Mouse (Mus musculus) limb, embryonic 11.5 days (tissue): ENCODE measurements around the gene Ppfia1. TPM values are rescaled to one million over a fixed set of nuclear protein-coding genes. Genes with fewer than 3 reads are reported as not detected.
A peak's percentile ranks its signal among the peaks of the same experiment; 100 is the strongest.

ENCODE experiments used
- ATAC-seq: fragments of 200-750 bp; cut with Nextera tagmentation; 2 replicates; pipeline ENCODE4 v1.8.0; 2017; ENCODE audit warnings: low read depth; ENCODE audit not compliant: insufficient number of reproducible peaks, low FRiP score, low TSS enrichment
- DNase-seq: peaks from one replicate; pipeline ENCODE4 v3.0.0-alpha.2; 2015; ENCODE audit warnings: low spot score
- H3K27ac ChIP-seq: fragments of 300-500 bp; sonication (generic); replicated peaks from 2 replicates; pipeline ENCODE4 v1.5.1; 2014; ENCODE audit warnings: low read depth, mild to moderate bottlenecking, low read length
- H3K27me3 ChIP-seq: fragments of 300-500 bp; sonication (generic); 2 replicates; pipeline ENCODE4 v1.6.1; 2014; ENCODE audit warnings: mild to moderate bottlenecking, low read length, mixed read lengths; ENCODE audit not compliant: control insufficient read depth, insufficient read depth
- H3K36me3 ChIP-seq: fragments of 300-500 bp; sonication (generic); 2 replicates; pipeline ENCODE4 v1.6.1; 2014; ENCODE audit warnings: mild to moderate bottlenecking, low read length, moderate library complexity, mixed read lengths; ENCODE audit not compliant: control insufficient read depth, insufficient read depth
- H3K4me1 ChIP-seq: fragments of 300-500 bp; sonication (generic); 2 replicates; pipeline ENCODE4 v1.6.1; 2014; ENCODE audit warnings: low read length, mixed read lengths; ENCODE audit not compliant: control insufficient read depth, insufficient read depth
- H3K4me2 ChIP-seq: fragments of 300-500 bp; sonication (generic); 2 replicates; pipeline ENCODE4 v1.6.1; 2014; ENCODE audit warnings: low read depth, mild to moderate bottlenecking, moderate library complexity; ENCODE audit not compliant: severe bottlenecking
- H3K4me3 ChIP-seq: fragments of 300-500 bp; sonication (generic); 2 replicates; pipeline ENCODE4 v1.5.1; 2014; ENCODE audit warnings: low read depth, low read length
- H3K9ac ChIP-seq: fragments of 300-500 bp; sonication (generic); 2 replicates; pipeline ENCODE4 v1.6.1; 2014; ENCODE audit warnings: mild to moderate bottlenecking, low read length
- H3K9me3 ChIP-seq: fragments of 300-500 bp; sonication (generic); 2 replicates; pipeline ENCODE4 v1.6.1; 2016; ENCODE audit warnings: low read length; ENCODE audit not compliant: control insufficient read depth
- WGBS: fragments of 180-500 bp; shearing (Covaris S2); extraction: QIAGEN DNeasy Blood & Tissue Kit; methylation state at CpG from one replicate; pipeline ENCODE4 v1.1.7; 2014; 5-methylcytosine and 5-hydroxymethylcytosine counted together
- polyA plus RNA-seq: library from polyadenylated mRNA; unstranded; fragments of >200 nt; fragmentation: Nextera tagmentation; extraction: Ambion mirVana; gene quantifications from 2 replicates; pipeline ENCODE4 v1.2.1, GENCODE M21; 2014

Gene Ppfia1
- polyA plus RNA-seq, 1 experiment from 2014 or later = 47.9 TPM

GRCm38 (mm10) chr7:144492931-144493330 lies 60.6 kb downstream of the Ppfia1 start:
- no peak for ATAC-seq

GRCm38 (mm10) chr7:144490201-144490873 lies 63.2 kb downstream of the Ppfia1 start:
- ATAC-seq (no peak), DNase-seq (no peak)
- Histone ChIP-seq H3K9ac (no peak overlapping the region), H3K27me3 (no peaks in the 10 kb centered on the region), H3K36me3 (peaks cover 9% of the 10 kb centered on the region), H3K4me1 (no peaks in the 10 kb centered on the region), H3K9me3 (no peaks in the 10 kb centered on the region), H3K4me3 (no peak overlapping the region), H3K27ac (no peak overlapping the region), H3K4me2 (no peak overlapping the region)
- 92% methylated on average over 8 of the region's 8 CpGs for WGBS

More at GRCm38 (mm10) chr7:144492931-144493330, 60.6 kb downstream of the Ppfia1 start:
- no peak overlapping the region for H3K27ac ChIP-seq
- 88% methylated on average over 1 of the region's 1 CpGs for WGBS
- H3K9me3 ChIP-seq = no peaks in the 10 kb centered on the region
- no peak overlapping the region for H3K4me3 ChIP-seq
- H3K9ac ChIP-seq = no peak overlapping the region
- no peaks in the 10 kb centered on the region for H3K27me3 ChIP-seq
- H3K36me3 ChIP-seq = peaks cover 9% of the 10 kb centered on the region
- H3K4me2 ChIP-seq = no peak overlapping the region
- no peaks in the 10 kb centered on the region for H3K4me1 ChIP-seq
- no peak for DNase-seq

GRCm38 (mm10) chr7:144489067-144489774 lies 64.3 kb downstream of the Ppfia1 start:
- 89% methylated on average over 6 of the region's 6 CpGs for WGBS
- Histone ChIP-seq H3K9ac (no peak overlapping the region), H3K36me3 (peaks cover 11% of the 10 kb centered on the region), H3K4me3 (no peak overlapping the region), H3K4me2 (no peak overlapping the region), H3K9me3 (no peaks in the 10 kb centered on the region), H3K27ac (no peak overlapping the region), H3K27me3 (no peaks in the 10 kb centered on the region), H3K4me1 (no peaks in the 10 kb centered on the region)
- DNase-seq (no peak), ATAC-seq (no peak)

- no peak overlapping the region for H3K27ac ChIP-seq
- no peak for ATAC-seq
- H3K27me3 ChIP-seq = no peaks in the 10 kb centered on the region
- H3K4me3 ChIP-seq = no peak overlapping the region
- no peak overlapping the region for H3K4me2 ChIP-seq
- H3K4me1 ChIP-seq = no peaks in the 10 kb centered on the region
- no peak overlapping the region for H3K9ac ChIP-seq
- no peak for DNase-seq
- H3K9me3 ChIP-seq = no peaks in the 10 kb centered on the region
- peaks cover 17% of the 10 kb centered on the region; the same call in 1 of the 2 replicates for H3K36me3 ChIP-seq
Measured at GRCm38 (mm10) chr7:144480314-144480713, 73.2 kb downstream of the Ppfia1 start.

DNA sequence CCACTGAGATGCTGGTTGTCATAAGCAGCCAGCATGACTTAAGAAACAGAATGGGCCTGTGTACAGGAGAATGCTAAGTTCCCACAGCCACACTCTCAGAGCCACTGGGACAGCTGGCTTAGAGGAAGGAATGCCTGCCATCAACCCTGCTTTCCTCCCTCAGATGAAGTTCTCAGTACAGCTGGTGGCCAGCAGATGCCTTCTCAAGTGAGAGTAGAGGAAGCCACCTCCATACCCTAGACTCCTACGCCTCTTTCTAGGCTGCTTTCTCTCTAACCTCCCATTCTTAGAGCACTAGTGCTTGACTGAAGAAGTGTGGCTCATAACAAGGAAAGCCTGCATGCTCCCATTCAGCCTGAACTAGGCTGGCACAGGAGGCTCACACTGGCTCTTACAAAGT lies 74.0 kb downstream of the Ppfia1 start:
- no peak overlapping the region for H3K4me2 ChIP-seq
- H3K9ac ChIP-seq = no peak overlapping the region
- H3K27me3 ChIP-seq = no peaks in the 10 kb centered on the region
- 93% methylated on average over 1 of the region's 1 CpGs for WGBS
- H3K4me3 ChIP-seq = no peak overlapping the region
- DNase-seq = no peak
- H3K9me3 ChIP-seq = no peaks in the 10 kb centered on the region
- H3K4me1 ChIP-seq = no peaks in the 10 kb centered on the region
- H3K36me3 ChIP-seq = peaks cover 15% of the 10 kb centered on the region; the same call in 1 of the 2 replicates
- no peak for ATAC-seq
- no peak overlapping the region for H3K27ac ChIP-seq

GRCm38 (mm10) chr7:144475741-144476140 lies 77.8 kb downstream of the Ppfia1 start:
- Histone ChIP-seq H3K9ac (no peak overlapping the region), H3K4me1 (no peaks in the 10 kb centered on the region), H3K4me2 (no peak overlapping the region), H3K4me3 (no peak overlapping the region), H3K36me3 (peaks cover 7% of the 10 kb centered on the region; the same call in 1 of the 2 replicates), H3K9me3 (no peaks in the 10 kb centered on the region), H3K27me3 (no peaks in the 10 kb centered on the region), H3K27ac (no peak overlapping the region)
- ATAC-seq = no peak
- DNase-seq = no peak
- WGBS = 90% methylated on average over 3 of the region's 3 CpGs

- no peak overlapping the region for H3K4me3 ChIP-seq
- no peaks in the 10 kb centered on the region for H3K9me3 ChIP-seq
- ATAC-seq (no peak), DNase-seq (no peak)
- no peak overlapping the region for H3K27ac ChIP-seq
- no peak overlapping the region for H3K4me2 ChIP-seq
- H3K9ac ChIP-seq = no peak overlapping the region
- 68% methylated on average over 4 of the region's 4 CpGs for WGBS
- H3K4me1 ChIP-seq = peaks cover 9% of the 10 kb centered on the region; the same call in 1 of the 2 replicates
- no peaks in the 10 kb centered on the region; the same call in 1 of the 2 replicates for H3K36me3 ChIP-seq
- no peaks in the 10 kb centered on the region for H3K27me3 ChIP-seq
Measured at GRCm38 (mm10) chr7:144473486-144473885, 80.0 kb downstream of the Ppfia1 start.

- Histone ChIP-seq H3K27ac (no peak overlapping the region), H3K9me3 (no peaks in the 10 kb centered on the region), H3K9ac (peak overlapping the region; percentile 90), H3K4me3 (peak overlapping the region; percentile 95), H3K4me1 (peaks cover 9% of the 10 kb centered on the region; the same call in 1 of the 2 replicates), H3K27me3 (no peaks in the 10 kb centered on the region), H3K4me2 (peak overlapping the region; percentile 66), H3K36me3 (no peaks in the 10 kb centered on the region; the same call in 1 of the 2 replicates)
- 86% methylated on average over 2 of the region's 2 CpGs for WGBS
- DNase-seq (no peak), ATAC-seq (no peak)
Measured at GRCm38 (mm10) chr7:144471103-144471502, 82.4 kb downstream of the Ppfia1 start.
